Mouse (Mus musculus): ENCODE data around the gene Exoc1. TPM values are rescaled to one million over a fixed set of nuclear protein-coding genes. Genes with fewer than 3 reads are reported as not detected.

Exoc1 gene
- polyA plus RNA-seq, 1 experiment = 43.2 TPM

DNA sequence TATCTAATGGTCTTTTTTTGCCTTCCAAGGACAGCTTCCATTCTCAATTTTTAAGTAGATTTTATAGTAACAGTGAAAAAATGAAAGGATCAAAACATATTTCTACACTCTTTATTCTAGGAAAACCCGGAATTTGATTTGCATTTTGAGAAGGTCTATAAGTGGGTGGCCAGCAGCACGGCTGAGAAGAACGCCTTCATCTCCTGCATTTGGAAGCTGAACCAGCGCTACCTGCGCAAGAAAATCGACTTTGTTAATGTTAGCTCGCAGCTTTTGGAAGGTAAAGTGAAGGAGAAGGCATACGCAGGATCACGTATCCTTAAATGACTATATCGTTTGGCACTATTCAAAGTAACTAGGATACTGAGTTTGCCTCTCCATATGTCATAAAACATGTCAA is 8.5 kb downstream of the Exoc1 start:
- Histone ChIP-seq H3K4me3 (ENCODE audit: insufficient read depth, low read length) (no peak overlapping the region), H3K4me1 (ENCODE audit: control insufficient read depth, insufficient read depth, low read length) (peaks cover 3% of the 10 kb centered on the region), H3K27ac (ENCODE audit: insufficient read depth, low read length) (no peak overlapping the region)
- TF ChIP-seq CTCF (IDR thresholded peaks at IDR 0.05; ENCODE audit: borderline replicate concordance, insufficient read depth, low read length) (no peak), POLR2A (IDR thresholded peaks at IDR 0.05; ENCODE audit: low read depth, low read length) (no peak)

DNA sequence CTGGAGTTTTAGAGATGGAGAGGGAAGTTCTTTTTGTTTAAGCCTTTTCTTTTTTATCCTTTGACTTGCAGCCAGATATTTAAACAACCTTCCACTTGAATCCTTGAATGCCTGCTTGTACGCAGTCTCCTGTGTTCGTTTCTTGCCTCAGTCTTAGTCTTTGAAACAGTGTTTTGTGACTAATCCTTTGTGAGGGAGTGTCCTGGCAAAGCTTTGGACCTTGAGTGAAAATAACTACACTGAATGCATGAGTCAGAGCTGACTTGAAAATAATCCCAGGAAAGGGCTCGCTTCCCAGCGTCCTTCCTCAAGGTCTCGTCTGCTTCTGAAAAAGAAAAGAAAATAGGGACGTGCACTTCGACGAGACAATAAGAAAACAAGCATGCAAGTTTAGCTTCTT is 11.1 kb downstream of the Exoc1 start:
- Histone ChIP-seq H3K27ac (ENCODE audit: insufficient read depth, low read length) (peak overlapping the region; percentile 87), H3K4me1 (ENCODE audit: control insufficient read depth, insufficient read depth, low read length) (peaks cover 3% of the 10 kb centered on the region), H3K4me3 (ENCODE audit: insufficient read depth, low read length) (no peak overlapping the region)
- TF ChIP-seq CTCF (IDR thresholded peaks at IDR 0.05; ENCODE audit: borderline replicate concordance, insufficient read depth, low read length) = no peak

DNA sequence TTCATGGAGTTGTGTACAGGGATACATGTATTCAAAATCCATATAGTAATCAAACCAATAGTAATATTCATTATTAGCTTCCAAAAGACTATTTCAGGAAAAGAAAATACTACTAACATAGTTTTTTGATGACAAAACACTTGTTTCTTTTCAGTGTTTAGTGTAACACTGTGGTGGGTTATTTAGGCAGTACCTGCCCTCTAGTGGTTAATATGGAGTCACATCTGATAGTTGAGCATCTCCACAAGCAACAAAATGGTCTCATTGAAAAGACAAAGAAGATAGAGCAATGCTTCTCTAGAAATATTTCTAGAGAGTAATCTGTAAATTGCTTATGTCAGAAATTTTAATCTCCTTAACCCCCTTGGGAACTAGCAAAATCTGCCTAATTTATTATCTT is 11.7 kb downstream of the Exoc1 start:
- H3K4me3 ChIP-seq (ENCODE audit: insufficient read depth, low read length) = no peak overlapping the region
- peaks cover 3% of the 10 kb centered on the region for H3K4me1 ChIP-seq (ENCODE audit: control insufficient read depth, insufficient read depth, low read length)
- H3K27ac ChIP-seq (ENCODE audit: insufficient read depth, low read length) = peak overlapping the region; percentile 87; the same call in 1 of the 2 replicates
- TF ChIP-seq POLR2A (IDR thresholded peaks at IDR 0.05; ENCODE audit: low read depth, low read length) (no peak), CTCF (IDR thresholded peaks at IDR 0.05; ENCODE audit: borderline replicate concordance, insufficient read depth, low read length) (no peak)

DNA sequence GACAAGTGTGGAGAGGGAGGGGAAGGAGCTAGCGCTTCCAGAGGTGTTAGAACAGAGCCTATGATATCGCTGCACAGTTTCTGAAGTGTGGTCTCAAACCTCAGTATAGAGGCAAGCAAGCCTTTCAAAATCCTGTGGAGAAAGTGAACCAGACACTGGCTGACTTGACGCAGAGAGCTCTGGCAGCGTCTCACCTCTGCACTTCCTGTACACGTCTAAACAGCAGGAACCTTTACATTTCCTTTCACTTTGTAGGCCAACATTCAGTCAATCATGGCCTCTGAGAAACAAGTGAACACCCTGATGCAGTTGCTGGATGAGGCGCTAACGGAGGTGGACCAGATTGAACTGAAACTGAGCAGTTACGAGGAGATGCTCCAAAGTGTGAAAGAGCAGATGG is 14.1 kb downstream of the Exoc1 start:
- Histone ChIP-seq H3K4me3 (ENCODE audit: insufficient read depth, low read length) (no peak overlapping the region), H3K27ac (ENCODE audit: insufficient read depth, low read length) (no peak overlapping the region), H3K4me1 (ENCODE audit: control insufficient read depth, insufficient read depth, low read length) (peaks cover 3% of the 10 kb centered on the region)
- no peak for TF ChIP-seq POLR2A (IDR thresholded peaks at IDR 0.05; ENCODE audit: low read depth, low read length)
- no peak for TF ChIP-seq CTCF (IDR thresholded peaks at IDR 0.05; ENCODE audit: borderline replicate concordance, insufficient read depth, low read length)

DNA sequence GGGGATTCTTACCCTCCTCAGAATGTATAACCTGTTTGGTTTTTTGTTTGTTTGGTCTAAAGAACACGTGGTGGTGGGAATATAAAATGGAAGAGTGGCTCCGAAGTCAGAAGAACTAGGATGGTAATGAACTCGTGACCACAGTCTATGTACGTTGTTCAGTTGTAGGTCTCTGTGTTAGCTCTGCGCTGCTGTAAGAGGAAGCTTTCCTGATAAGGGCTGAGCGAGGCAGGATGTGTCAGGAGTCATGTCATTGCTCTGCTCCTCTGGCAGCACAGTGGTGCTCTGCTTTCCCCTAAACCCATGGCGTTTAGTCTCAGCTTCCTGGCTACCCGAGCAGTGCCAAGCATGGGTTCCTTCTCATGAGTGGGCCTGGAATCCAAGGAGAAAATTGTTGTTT is 21.3 kb downstream of the Exoc1 start:
- H3K4me1 ChIP-seq (ENCODE audit: control insufficient read depth, insufficient read depth, low read length) = no peaks in the 10 kb centered on the region
- TF ChIP-seq POLR2A (IDR thresholded peaks at IDR 0.05; ENCODE audit: low read depth, low read length) (no peak), CTCF (IDR thresholded peaks at IDR 0.05; ENCODE audit: borderline replicate concordance, insufficient read depth, low read length) (no peak)
- no peak overlapping the region for H3K4me3 ChIP-seq (ENCODE audit: insufficient read depth, low read length)
- no peak overlapping the region for H3K27ac ChIP-seq (ENCODE audit: insufficient read depth, low read length)

DNA sequence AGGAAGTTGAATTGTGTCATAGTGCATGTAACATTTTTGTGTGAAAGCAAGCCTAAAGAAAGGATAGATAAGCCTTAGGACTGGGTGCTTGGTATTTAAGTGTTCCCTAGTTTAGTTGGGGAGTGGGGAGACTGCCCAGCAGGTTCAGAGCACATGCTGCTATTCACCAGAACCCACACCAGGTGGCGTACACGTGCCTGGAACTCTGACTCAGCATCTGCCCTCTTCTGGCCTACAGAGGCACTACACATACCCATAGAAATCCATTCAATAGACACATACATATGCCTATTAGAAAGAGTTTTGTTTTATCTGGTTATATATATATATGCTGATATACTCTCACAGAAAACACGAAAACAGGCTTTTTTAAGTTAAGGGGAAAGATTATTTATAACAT is 36.2 kb downstream of the Exoc1 start:
- TF ChIP-seq CTCF (IDR thresholded peaks at IDR 0.05; ENCODE audit: borderline replicate concordance, insufficient read depth, low read length) (peak; percentile 98), POLR2A (IDR thresholded peaks at IDR 0.05; ENCODE audit: low read depth, low read length) (no peak)
- Histone ChIP-seq H3K4me1 (ENCODE audit: control insufficient read depth, insufficient read depth, low read length) (no peaks in the 10 kb centered on the region), H3K27ac (ENCODE audit: insufficient read depth, low read length) (no peak overlapping the region), H3K4me3 (ENCODE audit: insufficient read depth, low read length) (no peak overlapping the region)

DNA sequence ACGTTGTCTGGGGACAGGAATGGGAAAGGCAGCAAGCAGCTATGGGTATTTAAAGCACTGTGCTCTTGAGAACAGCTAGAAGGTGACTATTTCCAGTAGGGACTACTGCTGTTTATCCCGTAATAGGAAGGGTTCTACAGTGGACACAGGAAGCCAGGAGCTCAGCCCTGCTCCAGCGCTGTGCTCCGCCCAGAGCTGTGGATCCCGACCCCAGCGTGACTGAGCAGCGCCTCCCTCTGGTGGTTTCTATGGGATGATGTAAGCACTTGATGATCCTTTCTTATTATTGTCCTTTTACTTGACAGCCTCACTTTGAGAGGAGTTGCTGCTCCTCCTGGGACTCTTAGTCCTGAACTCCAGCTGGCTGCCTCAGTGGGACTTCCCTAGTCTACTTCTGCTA is 45.1 kb downstream of the Exoc1 start:
- Histone ChIP-seq H3K27ac (ENCODE audit: insufficient read depth, low read length) (no peak overlapping the region), H3K4me1 (ENCODE audit: control insufficient read depth, insufficient read depth, low read length) (no peaks in the 10 kb centered on the region), H3K4me3 (ENCODE audit: insufficient read depth, low read length) (no peak overlapping the region)
- TF ChIP-seq CTCF (IDR thresholded peaks at IDR 0.05; ENCODE audit: borderline replicate concordance, insufficient read depth, low read length) (no peak), POLR2A (IDR thresholded peaks at IDR 0.05; ENCODE audit: low read depth, low read length) (no peak)

DNA sequence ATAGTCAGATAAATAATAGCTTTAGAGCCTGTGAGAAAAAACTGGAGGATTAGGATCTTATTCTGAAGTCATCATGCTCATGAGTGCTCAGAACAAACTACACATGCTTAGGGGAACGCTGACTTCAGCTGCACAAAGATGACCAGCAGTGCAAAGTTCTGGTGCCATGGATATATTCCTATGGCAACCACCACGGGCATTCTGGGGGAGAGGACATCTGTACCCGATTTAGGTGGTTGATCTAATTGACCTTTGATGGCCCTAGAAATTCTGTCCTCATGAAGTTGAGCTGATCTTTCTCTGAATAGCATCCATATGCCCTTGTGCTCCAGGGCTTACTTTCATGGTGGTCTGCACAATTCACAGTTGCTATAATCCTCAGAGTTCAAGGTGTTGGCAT is 47.9 kb downstream of the Exoc1 start:
- TF ChIP-seq CTCF (IDR thresholded peaks at IDR 0.05; ENCODE audit: borderline replicate concordance, insufficient read depth, low read length) = no peak
- no peak for TF ChIP-seq POLR2A (IDR thresholded peaks at IDR 0.05; ENCODE audit: low read depth, low read length)
- H3K27ac ChIP-seq (ENCODE audit: insufficient read depth, low read length) = no peak overlapping the region
- no peaks in the 10 kb centered on the region for H3K4me1 ChIP-seq (ENCODE audit: control insufficient read depth, insufficient read depth, low read length)
- no peak overlapping the region for H3K4me3 ChIP-seq (ENCODE audit: insufficient read depth, low read length)

DNA sequence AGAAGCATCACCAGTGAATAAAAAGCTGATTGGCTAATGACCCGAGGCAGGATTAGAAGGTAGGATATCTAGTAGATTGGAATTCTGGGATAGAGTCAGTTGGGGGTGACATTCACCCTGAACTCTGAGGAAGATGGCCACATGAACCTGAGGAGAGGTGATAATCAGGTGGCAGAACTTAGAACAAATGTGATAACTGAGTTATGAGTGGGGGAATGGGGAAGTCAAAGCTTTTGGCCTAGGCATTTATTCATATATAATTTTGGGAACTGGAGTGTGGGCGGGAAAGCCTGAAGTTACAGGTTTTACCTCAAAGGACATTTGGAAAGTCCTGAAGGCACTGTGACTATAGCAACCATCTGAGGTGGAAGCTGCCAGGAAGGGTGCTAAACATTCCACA is 56.3 kb downstream of the Exoc1 start:
- Histone ChIP-seq H3K4me1 (ENCODE audit: control insufficient read depth, insufficient read depth, low read length) (0 out of 2 replicates have a peak, but pooled peaks cover 3% of the 10 kb centered on the region), H3K27ac (ENCODE audit: insufficient read depth, low read length) (no peak overlapping the region), H3K4me3 (ENCODE audit: insufficient read depth, low read length) (no peak overlapping the region)
- TF ChIP-seq POLR2A (IDR thresholded peaks at IDR 0.05; ENCODE audit: low read depth, low read length) (no peak), CTCF (IDR thresholded peaks at IDR 0.05; ENCODE audit: borderline replicate concordance, insufficient read depth, low read length) (no peak)

DNA sequence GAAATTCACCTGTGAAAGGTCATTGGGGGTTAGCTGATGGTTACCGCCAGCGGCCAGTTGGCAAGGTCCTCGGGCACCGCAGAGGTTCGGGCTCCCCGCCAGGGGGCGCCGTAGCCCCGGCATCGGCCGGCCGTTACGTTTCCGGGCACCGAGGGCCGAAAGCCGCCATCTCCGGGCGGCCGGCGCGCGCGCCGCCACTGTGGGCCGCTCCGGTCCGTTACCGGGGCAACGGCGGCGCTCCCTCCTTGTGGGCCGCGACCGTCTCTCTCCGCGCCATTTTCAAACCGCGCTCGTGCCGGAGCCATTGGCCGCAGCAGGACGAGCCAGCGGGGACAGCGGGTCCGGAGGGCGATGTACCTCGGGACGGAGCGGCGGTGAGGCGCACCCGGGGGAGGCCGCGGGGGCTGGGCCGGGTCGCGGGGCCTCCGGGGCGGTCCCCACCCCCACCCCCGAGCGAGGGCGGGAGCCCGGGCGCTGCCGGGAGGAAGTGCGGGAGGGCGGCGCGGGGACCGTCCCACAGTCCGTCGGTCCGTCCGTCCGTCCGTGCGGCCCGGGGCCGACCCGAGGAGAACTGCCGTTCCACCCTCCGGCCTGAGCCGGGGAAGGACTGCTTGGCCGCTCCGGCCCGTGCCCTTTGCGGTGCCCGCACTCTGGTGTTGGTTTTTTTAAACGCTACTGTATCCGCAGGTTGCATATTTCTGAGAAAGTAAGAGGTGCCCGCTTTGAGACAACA is 59.6 kb downstream of the Exoc1 start, which contains the start of gene Cep135:
Gene Cep135 (plus strand): TSS at position 148 of the 733 bp plus-strand sequence.
- TF ChIP-seq CTCF (IDR thresholded peaks at IDR 0.05; ENCODE audit: borderline replicate concordance, insufficient read depth, low read length) (peak; percentile 44; the same call in 1 of the 2 replicates), POLR2A (IDR thresholded peaks at IDR 0.05; ENCODE audit: low read depth, low read length) (peak; percentile 53)

More for the DNA sequence above, 59.6 kb downstream of the Exoc1 start, which contains the start of gene Cep135:
- Histone ChIP-seq H3K27ac (ENCODE audit: insufficient read depth, low read length) (peak within 1 kb of the TSS; percentile 75), H3K4me3 (ENCODE audit: insufficient read depth, low read length) (peak within 1 kb of the TSS; percentile 63), H3K4me1 (ENCODE audit: control insufficient read depth, insufficient read depth, low read length) (0 out of 2 replicates have a peak, but pooled peaks cover 4% of the 10 kb centered on the region)

Measured in embryonic fibroblast, embryonic 13.5 days (primary cell).